Mouse (Mus musculus) retina, adult 2 months (tissue): ENCODE measurements around the gene Sh3tc1.

Source experiments
- DNase-seq: peaks from one replicate; pipeline ENCODE4 v3.0.0-alpha.2; 2012; ENCODE audit warnings: low read depth, low spot score

Gene Sh3tc1

DNA sequence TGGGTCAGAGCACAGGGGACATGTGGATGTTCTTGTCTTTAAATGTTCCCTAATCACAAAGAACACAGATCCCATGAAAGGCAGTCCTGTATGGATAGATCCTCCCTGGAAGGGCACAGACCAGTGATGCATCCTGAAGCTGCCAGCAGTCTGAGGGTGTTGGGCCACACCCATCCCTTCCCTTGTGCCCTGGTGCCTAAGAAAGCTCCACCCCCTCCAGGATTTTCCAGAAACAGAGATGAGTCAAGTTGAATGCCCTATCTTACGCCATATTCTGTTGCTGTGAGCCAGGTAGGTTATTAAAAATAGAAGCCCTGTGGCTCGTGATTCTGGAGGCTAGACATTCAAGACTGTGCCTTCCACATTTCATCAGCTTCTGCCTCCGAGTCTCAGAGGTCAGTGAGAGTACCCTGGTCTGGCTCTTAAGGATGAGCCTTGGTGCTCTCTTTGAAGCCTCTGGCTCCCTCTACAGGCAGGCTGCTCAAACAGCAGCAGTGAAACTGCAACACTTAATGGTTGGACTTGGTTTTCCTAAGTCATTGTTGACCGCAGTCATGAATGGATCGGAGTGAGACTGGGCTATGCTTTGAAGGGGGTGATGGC lies 15.4 kb upstream of the Sh3tc1 start:
- peak; percentile 48 for DNase-seq

DNA sequence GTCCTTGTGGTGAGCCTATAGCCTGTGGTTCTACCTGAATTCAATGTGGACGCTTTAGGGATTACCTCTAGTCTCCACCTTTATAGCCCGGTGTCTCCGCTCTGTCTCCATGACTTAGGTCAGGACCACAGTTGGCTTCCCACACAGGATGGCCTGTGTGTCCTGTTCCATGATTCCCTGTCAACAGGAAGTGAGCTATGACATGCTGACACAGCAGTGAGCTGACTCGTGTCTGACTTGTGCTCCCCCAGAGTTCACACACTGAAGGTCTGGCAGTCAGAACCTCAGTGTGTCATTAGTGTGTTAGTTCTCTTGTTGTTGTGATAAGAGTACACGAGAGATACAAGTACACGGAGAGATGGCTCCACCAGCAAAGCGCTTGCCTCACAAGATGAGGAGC lies 11.2 kb upstream of the Sh3tc1 start:
- no peak for DNase-seq

DNA sequence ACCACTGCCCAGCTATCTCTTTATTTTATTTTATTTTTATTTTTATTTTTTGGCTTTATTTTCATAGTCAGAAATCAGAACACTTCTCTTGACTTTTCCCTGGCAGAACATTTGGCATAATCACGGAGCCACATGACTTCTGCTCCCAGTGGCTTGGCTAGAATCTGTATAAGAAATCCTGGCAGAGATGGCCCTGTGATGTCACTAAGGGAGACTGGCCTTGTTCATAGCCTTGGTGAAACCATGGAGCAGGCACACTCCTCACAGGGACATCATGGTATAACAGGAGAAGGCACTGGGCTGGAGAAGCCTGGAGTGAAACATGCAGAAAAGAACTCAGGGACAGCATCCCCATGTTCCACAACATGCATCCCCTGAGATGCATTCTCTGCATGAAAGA lies 10.2 kb upstream of the Sh3tc1 start:
- no peak for DNase-seq

DNA sequence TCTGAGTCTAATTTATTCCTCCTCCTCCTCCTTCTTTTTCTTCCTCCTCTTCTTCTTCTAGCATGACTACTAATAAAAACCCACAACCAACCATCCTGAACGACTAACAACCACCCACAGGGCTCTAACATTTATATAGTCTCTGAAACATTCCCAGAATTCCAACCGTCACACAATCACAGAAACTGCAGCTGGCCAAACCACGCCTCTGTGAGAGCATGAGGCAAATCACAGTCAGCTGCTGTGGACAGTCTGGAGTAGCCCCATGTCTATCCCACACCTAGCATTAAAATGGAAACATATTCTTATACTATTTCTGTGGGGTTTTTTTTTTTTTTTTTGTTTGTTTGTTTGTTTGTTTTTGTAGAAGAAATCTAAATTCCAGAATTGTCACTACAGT lies 9.6 kb upstream of the Sh3tc1 start:
- DNase-seq = no peak

DNA sequence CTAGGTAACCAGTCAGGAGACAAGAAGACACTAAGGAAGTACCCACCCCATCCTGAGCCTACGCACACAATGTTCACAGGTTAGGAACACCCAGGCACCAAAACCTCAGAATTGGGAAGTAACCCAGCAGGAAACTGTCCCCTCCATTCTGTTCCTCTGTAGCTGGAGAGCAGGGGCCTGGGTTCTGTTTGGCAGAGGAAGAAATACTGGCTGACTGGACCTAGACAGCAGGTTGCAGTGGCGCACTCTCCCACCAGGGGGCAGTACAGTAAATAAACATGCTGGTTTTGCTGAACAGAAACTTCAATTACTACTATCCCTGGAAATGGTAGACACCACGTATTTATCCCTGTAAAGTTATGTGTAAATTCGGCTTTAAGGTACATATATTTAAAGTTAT lies 7.1 kb upstream of the Sh3tc1 start:
- peak; percentile 40 for DNase-seq

DNA sequence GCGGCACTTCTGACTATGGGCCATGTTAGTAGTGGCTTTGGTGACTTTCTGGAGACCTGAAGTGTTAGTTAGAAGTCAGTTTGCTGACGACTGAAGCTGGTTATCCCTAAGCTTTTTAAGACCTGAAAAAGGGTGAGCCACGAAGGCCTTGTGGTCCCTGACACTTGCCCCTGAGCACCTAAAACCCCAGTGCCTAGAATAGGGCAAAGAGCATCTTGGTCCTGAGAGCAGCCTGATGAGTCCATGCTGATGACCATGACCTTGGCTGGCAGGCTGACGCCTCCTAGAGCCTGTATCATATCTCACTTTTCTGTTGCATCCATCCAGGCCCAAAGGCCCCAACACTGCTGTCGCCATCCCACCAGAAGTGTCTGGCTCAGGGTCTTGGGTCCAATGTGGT lies 5.6 kb upstream of the Sh3tc1 start:
- DNase-seq = no peak

DNA sequence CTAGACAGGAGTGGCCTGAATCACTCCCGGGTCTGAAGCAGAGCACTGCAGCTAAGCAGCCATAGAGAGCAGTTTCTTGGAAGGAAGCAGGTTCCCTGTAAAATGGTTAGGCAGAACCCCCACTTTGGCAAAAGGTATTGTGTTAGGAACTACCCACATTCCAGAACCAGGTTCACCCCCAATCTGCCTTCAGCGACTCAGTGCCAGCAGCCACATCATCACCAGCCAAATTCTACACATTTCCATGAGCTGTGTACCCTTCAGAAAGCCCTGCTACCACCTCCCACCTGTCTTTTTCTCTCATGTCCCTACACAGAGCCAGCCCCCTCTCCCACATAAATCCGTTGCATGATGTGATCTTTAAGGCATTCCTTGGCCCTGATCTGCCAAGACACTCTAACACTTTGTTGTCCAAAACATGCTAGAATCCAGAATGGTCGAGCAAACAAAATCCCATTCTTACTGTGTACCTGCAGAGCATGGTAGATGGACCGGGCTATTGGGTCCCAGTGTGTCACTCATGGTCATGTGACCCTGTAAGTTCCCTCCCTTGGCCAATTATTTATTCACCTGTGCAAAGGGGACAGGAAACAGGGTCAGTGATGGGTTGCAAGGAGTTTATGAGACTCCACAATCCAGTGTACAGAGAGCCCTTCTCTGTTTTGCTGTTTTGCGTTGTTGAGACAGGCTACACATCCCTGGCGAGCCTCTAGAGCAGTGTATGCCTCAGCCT lies 4.4 kb upstream of the Sh3tc1 start:
- DNase-seq = no peak

DNA sequence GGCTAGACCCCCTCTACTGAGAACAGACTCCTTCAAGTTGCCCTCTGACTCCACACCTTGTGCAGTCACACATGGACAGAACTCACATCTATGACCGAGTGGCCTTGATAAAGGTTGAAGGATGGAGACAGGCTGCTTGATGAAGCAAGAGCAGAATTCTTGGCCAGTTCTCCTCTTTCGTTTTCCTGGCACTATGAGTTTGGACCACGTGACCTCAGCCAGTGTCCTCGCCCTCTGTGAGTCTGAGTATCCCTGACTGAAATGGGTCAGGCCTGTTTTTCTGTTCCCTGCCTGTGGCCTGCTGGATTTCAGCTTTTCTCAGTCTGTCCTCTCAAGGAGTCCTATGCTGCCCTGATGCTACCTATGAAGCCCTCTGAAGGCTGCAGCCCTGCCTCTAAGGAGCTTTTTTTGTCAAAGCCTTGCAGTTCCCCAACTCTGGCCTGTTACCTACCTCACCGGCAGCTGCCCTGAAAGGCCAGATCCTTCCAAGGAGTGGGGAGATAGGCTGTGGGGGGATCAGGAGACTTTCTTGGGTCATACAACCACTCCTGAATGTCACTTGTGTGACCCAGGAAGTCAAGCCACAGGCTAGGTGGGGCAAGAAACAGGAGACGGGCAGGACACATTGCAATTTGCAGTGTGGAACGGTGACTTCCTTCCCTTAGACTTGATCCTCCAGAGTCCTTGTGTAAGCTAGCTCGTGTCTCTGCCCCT lies 3.6 kb upstream of the Sh3tc1 start:
- no peak for DNase-seq

DNA sequence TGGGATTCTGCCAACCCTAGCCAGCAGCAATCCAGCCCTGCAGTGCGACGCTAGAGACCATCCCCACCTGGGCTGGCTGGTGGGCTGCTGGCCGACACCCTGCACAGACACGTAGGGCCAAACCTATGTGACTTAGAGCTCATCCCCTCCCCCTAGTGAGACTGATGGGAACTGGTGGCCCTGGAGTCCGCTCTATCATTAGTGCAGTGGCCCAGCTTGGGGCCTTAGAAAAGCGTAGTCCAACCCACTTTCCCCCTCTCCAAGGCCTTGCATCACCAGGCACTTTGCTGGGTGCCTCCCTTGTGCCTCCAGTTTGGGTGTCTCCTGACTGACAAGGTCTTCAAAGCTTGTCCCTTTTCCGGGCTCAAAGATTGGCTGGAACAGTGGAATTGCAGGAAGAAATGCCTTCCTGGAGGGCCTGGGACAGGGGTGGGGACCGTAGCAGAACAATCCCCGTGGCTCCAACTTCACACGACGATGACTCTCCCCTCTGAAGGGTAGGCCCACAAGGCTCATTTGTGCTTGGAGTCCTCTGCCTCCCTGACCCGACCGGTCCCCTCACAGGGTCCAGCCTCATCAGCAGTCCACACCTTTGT lies 1.5 kb upstream of the Sh3tc1 start:
- no peak for DNase-seq

DNA sequence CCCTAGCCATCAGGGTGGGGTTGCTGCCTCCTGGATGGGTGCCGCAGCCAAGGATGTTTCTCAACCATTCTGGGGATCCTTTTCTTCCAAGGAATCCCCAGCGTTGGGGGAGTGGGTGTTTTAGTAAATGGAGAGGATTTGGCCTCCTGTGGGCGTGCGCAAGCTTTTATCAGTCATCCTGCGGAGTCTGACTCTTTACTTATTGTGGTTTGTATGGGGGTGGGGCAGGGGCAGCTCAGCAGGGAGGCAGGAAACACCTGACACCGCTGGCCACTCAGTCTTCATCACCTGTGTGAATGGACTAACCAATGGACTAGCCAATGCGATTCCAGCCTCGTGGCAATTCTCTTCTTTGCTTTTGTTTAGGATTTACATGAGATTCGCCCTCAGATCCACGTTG lies 929 bp upstream of the Sh3tc1 start:
- DNase-seq = no peak

DNA sequence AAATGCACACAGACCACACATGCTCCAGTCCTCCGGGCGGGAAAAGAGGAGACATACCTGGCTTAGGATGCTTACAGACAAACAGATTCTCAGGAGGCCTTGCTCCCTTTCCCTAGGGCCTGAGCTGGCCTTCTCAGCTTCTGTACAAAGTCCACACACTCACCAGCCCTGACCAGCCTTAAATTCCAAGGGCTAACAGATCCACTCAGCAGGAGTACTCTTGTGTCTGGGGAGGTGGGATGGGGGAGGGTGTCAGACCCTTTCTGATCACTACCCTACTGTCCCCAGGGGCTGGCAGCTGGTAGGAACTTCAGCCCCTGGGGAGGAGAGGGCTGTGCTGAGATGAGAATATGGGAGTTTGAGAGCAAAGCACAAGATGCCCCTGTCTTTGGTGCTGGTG lies 782 bp downstream of the Sh3tc1 start:
- no peak for DNase-seq

DNA sequence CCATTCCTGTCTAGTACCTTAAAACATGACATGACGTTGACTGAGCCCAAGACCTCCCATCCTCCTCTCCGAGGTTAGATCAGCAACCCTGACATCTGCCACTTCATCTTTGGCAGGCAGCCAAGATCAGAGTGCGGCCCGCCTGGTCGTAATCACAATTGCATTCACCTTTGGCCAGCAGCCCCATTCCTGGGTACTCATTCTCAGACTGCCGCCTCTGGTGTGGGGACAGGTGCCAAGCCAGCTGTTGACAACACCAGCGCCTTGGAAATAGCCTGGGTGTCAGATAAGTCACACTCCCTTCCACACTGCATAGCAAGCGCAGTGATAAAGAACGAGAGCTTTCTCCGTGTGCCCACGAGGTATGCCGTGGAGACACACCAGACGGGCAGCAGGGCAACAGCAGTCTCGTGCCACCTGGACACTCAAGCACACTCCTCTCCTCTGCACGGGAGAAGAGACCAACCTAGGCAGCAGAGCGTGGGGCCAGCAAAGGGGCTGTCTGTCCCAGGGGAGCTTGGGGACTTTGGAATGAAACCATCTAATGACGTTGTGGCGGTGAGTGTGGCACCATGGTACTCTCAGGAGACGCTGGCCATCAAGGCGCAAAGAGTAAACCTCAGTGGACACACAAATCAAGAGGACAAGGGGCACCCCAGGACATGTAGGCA lies 2.4 kb downstream of the Sh3tc1 start:
- no peak for DNase-seq

DNA sequence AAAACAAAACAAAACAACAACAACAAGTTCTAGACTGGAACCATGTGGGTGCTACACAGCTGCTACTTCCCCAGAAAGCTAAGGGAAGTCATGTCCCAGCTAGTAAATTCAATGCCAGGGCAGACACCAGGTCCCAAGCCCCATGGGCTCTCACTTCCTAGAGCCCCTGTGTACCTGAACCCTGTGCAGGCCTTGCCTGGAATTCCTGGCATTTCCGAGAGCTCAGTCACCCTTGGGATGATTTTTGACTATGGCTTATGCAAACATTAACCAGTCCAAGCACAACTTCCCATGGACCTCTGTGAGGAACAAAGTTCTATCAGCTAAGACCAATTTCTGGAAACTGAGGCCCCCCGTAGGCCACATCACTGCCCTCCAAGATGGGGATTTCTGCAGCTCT lies 6.3 kb downstream of the Sh3tc1 start:
- no peak for DNase-seq

DNA sequence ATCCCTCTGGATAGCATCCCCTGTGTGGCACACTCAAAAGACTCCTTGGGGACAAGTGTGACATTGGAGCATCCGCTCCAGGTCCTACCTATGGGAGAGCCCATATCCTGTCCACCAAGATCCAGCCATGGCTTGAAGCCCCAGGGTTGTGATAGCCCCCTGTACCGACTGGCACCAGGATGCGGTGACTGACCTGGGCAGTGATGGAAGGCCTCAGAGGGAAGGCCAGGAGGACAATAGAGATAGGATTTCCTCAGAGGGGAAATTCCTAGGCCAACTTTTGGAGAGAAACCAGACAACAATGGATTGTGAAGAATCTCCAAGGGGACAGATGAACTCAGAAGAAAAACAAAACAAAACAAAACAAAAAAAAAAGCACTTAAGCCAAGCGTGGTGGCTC lies 8.8 kb downstream of the Sh3tc1 start:
- no peak for DNase-seq

DNA sequence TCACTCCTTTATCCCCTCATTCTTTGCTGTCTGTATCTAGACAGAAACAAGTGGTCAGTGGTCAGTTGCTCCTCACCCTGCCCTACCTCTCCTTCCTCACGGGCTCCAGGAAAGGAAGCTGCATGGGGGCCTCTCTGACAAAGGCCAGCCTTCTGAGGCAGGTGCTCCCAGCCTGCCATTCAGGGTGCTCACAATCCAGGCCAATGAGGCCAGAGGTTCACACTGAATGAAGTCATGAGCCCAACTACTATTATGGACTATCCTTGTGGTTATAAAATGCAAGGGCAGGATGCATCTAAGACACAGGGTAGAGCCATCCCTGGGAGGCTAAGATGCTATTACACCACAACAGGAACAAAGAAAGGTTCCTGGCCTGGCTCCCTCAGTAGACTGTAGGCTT lies 9.2 kb downstream of the Sh3tc1 start:
- no peak for DNase-seq

DNA sequence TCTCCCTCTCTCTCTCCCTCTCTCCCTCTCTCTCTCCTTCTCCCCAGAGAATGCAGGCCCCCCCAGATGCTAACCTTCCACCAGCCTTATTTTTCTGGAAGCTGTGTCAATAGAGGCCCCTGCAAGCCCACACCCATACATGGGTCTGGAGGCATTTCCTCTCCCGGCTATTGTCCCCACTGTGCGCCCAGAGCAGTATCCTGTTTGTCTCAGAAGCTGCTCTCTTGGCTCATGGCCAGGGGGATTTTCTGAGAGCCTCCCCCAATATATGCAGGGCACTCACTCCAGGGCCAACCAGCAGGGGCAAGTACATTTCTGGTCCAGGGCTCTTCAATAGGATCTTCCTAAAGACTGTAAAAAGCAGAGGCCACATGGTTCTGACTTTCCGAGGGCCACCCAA lies 9.9 kb downstream of the Sh3tc1 start:
- no peak for DNase-seq

DNA sequence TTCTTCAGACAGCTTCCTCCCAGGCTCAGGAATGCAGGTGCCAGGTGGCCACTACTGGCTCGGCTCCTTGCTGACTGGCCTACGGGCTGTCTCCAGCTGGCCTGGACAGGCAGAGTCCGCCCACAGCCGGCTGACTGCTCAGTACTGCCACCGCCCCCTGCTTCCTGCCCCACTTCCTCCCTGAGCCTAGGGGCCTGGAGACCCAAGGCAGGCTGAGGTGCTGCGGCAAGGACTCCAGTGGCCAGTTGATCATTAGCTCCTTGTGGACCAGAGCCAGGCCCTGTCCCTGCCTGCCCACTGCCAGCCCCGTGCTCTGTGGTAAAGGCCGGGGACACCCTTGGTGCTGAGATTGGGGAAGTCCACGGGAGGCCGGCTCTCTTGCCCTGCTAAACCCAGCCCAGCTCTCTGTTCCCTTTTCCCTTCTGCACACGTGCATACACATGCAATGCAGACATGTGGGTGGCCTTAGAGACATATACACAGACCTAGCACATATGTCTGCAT lies 10.8 kb downstream of the Sh3tc1 start:
- DNase-seq = no peak

DNA sequence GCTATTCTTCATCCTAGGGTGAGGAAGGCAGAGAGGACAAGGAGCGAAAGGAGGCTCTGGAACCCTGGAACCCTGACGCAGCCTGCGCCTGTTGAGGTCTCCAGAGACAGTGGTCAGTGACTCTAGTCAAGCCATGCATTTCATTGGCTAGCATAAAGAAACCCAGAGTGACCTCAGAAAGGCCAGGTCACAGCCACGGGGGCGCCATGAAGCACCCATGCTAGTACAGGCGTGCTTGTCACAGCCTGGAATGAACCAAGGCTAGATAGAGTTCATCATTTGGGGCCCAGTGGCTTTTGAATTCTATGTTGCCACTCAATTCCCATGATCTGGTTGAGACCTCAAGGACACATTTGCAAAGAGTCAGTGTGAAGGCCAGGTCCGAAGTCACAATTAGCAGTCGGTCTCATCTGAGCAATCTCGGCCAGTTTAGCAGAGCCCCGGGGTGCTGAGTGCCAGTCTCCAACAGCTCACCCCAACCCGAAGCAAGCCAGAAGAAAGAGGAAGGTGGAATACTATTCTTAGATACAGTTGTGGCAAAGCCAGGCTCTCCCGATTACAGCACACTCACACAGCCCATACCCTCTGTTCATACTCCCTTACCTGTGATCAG lies 11.3 kb downstream of the Sh3tc1 start:
- no peak for DNase-seq

DNA sequence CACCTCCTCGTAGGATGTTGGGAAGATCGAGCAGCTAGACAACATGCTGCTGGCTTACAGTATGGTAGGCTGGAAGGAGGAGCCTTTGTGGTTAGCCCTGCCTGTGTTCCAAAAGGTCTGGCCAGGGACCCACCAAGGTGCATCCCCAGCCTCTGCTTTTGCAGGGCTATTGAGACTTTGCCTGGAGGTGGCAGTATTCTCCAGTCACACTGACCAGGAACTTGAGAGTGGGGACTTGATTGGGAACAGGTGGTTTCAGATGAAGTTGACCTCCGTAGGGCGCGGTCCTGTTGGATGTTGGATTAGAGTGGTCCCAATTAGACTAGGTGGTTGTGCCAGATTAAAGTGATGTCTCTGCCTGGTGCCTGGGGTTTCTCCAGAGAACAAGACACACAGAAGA lies 12.3 kb downstream of the Sh3tc1 start:
- DNase-seq = no peak

DNA sequence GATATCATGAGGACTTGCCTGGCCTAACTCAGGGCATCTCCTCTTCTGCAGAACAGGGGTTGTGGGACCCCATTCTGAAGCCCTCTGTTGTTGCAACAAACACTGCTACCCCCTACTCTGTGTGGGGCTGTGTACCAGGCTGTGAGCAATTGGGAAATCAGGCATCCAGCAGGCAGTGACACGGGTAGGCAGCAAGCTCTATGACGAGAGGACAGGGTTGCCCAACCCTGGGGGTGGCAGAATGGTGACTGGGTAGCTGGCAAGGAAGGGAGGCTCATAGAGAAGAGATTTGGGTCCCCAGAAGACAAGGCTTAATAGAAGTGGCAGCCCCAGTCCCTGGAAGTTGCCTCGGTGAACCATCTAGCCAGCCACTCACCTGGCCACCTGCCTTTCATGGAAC lies 13.9 kb downstream of the Sh3tc1 start:
- DNase-seq = no peak

DNA sequence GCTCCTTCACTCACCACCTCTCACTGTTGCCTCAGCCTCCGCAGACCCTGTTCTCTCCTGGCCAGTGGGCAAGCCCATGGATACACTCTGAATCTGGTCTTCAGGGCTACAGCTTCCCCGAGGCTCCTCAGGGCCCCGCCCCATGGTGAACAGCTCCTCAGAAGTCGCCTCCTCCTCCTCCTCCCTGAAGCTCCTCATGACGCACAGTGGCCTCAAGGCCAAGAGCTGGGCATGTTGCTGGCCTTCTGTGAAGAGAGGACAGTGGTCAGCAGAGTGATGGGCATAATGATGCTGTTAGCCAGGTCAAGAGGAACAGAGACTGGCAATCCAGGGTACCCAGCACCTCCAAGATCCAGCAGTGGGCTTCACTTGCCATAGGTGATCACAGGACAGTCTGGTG lies 15.9 kb downstream of the Sh3tc1 start:
- DNase-seq = no peak

DNA sequence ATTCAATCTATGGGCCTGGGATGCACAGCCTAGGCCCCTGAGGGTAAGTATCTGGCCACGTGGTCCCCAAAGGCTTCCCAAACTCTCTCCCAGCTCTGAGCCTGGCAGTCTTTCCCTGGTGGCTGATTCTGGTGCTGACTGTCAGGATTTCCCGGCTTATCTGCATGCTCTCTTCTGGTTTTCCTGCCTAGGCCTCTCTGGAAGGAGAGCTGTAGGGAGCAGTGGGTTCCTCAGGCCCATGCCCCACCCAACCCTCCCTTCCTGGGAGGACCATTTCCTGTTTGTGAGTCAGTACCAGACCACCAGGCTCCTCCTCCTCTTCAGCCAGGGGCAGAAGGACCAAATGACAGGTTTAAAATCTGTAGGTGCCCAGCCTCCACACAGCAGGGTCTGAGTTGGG lies 17.1 kb downstream of the Sh3tc1 start:
- no peak for DNase-seq
